Mouse (Mus musculus) ZHBTc4 (cell line): ENCODE data around the gene F2.
"Not testable (repeated sequence)": the region's sequence is repeated elsewhere in the genome, so short reads cannot be mapped to it uniquely, and the experiment has no call there.

Experiments
- DNase-seq: peaks from one replicate; pipeline ENCODE4 v3.0.0-alpha.2; 2011; ENCODE audit warnings: low read depth, low spot score

F2 gene

GRCm38 (mm10) chr2:91646733-91647132 lies 10.5 kb upstream of the F2 start:
- peak; percentile 92 for DNase-seq

GRCm38 (mm10) chr2:91645811-91646210 lies 9.6 kb upstream of the F2 start:
- DNase-seq, result no peak

GRCm38 (mm10) chr2:91645354-91645753 lies 9.1 kb upstream of the F2 start:
- DNase-seq, result no peak

GRCm38 (mm10) chr2:91644021-91644420 lies 7.8 kb upstream of the F2 start:
- no peak for DNase-seq

- peak; percentile 60 for DNase-seq
Observed at GRCm38 (mm10) chr2:91642825-91643415, 6.7 kb upstream of the F2 start.

GRCm38 (mm10) chr2:91638931-91639330 lies 2.7 kb upstream of the F2 start:
- no peak for DNase-seq

GRCm38 (mm10) chr2:91636727-91637338 lies 619 bp upstream of the F2 start:
- DNase-seq, result peak; percentile 75

GRCm38 (mm10) chr2:91635486-91635885 lies 728 bp downstream of the F2 start:
- no peak for DNase-seq

- no peak for DNase-seq
Observed at GRCm38 (mm10) chr2:91634841-91635240, 1.4 kb downstream of the F2 start.

- no peak for DNase-seq
Observed at GRCm38 (mm10) chr2:91633334-91633977, 2.8 kb downstream of the F2 start.

GRCm38 (mm10) chr2:91632316-91632715 lies 3.9 kb downstream of the F2 start:
- no peak for DNase-seq

- no peak for DNase-seq
Observed at GRCm38 (mm10) chr2:91631826-91632225, 4.4 kb downstream of the F2 start.

- no peak for DNase-seq
Observed at GRCm38 (mm10) chr2:91630384-91630783, 5.8 kb downstream of the F2 start.

GRCm38 (mm10) chr2:91629682-91630081 lies 6.5 kb downstream of the F2 start:
- peak; percentile 63 for DNase-seq

GRCm38 (mm10) chr2:91628171-91628570 lies 8.0 kb downstream of the F2 start:
- DNase-seq, result no peak

GRCm38 (mm10) chr2:91627486-91627885 lies 8.7 kb downstream of the F2 start:
- DNase-seq, result no peak

GRCm38 (mm10) chr2:91623366-91623765 lies 12.8 kb downstream of the F2 start:
- DNase-seq, result not testable (repeated sequence)

- DNase-seq, result no peak
Observed at GRCm38 (mm10) chr2:91622356-91622755, 13.9 kb downstream of the F2 start.

- DNase-seq, result peak; percentile 45
Observed at GRCm38 (mm10) chr2:91609370-91609769, 26.8 kb downstream of the F2 start.

- DNase-seq, result peak; percentile 22
Observed at GRCm38 (mm10) chr2:91602389-91602788, 33.8 kb downstream of the F2 start.

GRCm38 (mm10) chr2:91600475-91600874 lies 35.7 kb downstream of the F2 start:
- DNase-seq, result no peak

GRCm38 (mm10) chr2:91586242-91586641 lies 50.0 kb downstream of the F2 start:
- no peak for DNase-seq

GRCm38 (mm10) chr2:91580894-91581293 lies 55.3 kb downstream of the F2 start:
- DNase-seq, result no peak
